Mouse (Mus musculus) cerebellum, adult 2 months (tissue): ENCODE measurements around the gene Smyd2. TPM values are rescaled to one million over a fixed set of nuclear protein-coding genes. Genes with fewer than 3 reads are reported as not detected.

Experiments used
- DNase-seq, 2 experiments: peaks; one replicate each; pipeline ENCODE4 v3.0.0; 2021
- H3K27ac ChIP-seq: fragments of 200-500 bp; 2 replicates; pipeline ENCODE4 v1.5.1; 2012; ENCODE audit warnings: low read length, control low read depth, inconsistent platforms; ENCODE audit not compliant: insufficient read depth
- H3K27me3 ChIP-seq: fragments of 200-500 bp; 2 replicates; pipeline ENCODE4 v1.6.1; 2012; ENCODE audit warnings: inconsistent platforms, mild to moderate bottlenecking, low read length, moderate library complexity; ENCODE audit not compliant: control insufficient read depth, insufficient read depth
- H3K4me1 ChIP-seq: fragments of 200-500 bp; 2 replicates; pipeline ENCODE4 v1.6.1; 2011; ENCODE audit warnings: low read length; ENCODE audit not compliant: control insufficient read depth, insufficient read depth
- H3K4me3 ChIP-seq: fragments of 200-500 bp; replicated peaks from 2 replicates; pipeline ENCODE3; 2011; ENCODE audit warnings: mild to moderate bottlenecking, low read depth, low read length, control low read depth; ENCODE audit not compliant: insufficient read depth
- CTCF ChIP-seq: fragments of 200-500 bp; IDR thresholded peaks from 2 replicates; pipeline ENCODE4 v1.5.1; 2011; ENCODE audit warnings: low read depth, mild to moderate bottlenecking, control low read depth, low read length, moderate library complexity, borderline replicate concordance; ENCODE audit not compliant: insufficient read depth
- POLR2A ChIP-seq: fragments of 200-500 bp; IDR thresholded peaks from 2 replicates; pipeline ENCODE4 v1.6.1; 2011; ENCODE audit warnings: low read length, control low read depth, borderline replicate concordance; ENCODE audit not compliant: insufficient read depth
- WGBS: fragments of 180-500 bp; shearing (Covaris S2); methylation state at CpG from one replicate; pipeline ENCODE4 v1.1.7; 2018; 5-methylcytosine and 5-hydroxymethylcytosine counted together
- polyA plus RNA-seq: library from polyadenylated mRNA; depleted of rRNA; stranded (reverse); fragments of >200 nt; gene quantifications from 2 replicates; pipeline ENCODE4 v1.2.3, GENCODE M21; 2012

Smyd2 gene
- polyA plus RNA-seq, 1 experiment: 131 TPM

- DNase-seq: no peak
- Histone ChIP-seq H3K4me3 (no peak overlapping the region), H3K4me1 (peaks cover 16% of the 10 kb centered on the region), H3K27me3 (no peaks in the 10 kb centered on the region), H3K27ac (no peak overlapping the region)
- WGBS: 84% methylated on average over 8 of the region's 8 CpGs
- no peak for TF ChIP-seq CTCF
- TF ChIP-seq POLR2A: no peak
Measured at GRCm38 (mm10) chr1:189876162-189876561, 46.0 kb downstream of the Smyd2 start.

- 71% methylated on average over 6 of the region's 6 CpGs for WGBS
- Histone ChIP-seq H3K4me3 (no peak overlapping the region), H3K27me3 (no peaks in the 10 kb centered on the region), H3K27ac (no peak overlapping the region), H3K4me1 (peaks cover 12% of the 10 kb centered on the region)
- TF ChIP-seq CTCF (no peak), POLR2A (no peak)
- DNase-seq: no peak
Measured at GRCm38 (mm10) chr1:189875439-189875861, 46.7 kb downstream of the Smyd2 start.

- H3K27ac ChIP-seq: no peak overlapping the region
- WGBS: 63% methylated on average over 8 of the region's 8 CpGs
- no peaks in the 10 kb centered on the region for H3K4me1 ChIP-seq
- no peak overlapping the region for H3K4me3 ChIP-seq
- H3K27me3 ChIP-seq: no peaks in the 10 kb centered on the region
- no peak for DNase-seq
- TF ChIP-seq POLR2A: no peak
- TF ChIP-seq CTCF: no peak
Measured at GRCm38 (mm10) chr1:189873591-189873990, 48.6 kb downstream of the Smyd2 start.

DNA sequence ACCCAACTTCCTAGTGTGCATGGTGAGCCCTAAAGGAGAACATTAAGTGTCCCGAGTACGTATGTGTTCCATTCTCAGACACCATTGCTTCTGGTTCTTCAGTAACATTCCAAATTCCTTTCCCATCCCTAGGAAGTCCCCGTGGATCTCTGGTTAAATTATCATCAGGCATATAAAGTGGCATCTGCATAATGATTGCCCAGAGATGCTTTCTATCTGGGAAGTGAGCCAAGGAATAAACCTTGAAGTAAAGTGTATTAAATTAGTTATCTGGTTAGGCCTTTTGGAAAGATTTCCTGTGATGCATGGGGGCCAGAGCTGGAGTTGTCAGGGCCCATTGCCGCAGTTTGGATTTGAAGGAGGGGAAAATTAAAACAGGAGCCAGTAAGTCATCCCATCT, 50.1 kb downstream of the Smyd2 start:
- Histone ChIP-seq H3K27ac (no peak overlapping the region), H3K4me1 (no peaks in the 10 kb centered on the region), H3K4me3 (no peak overlapping the region), H3K27me3 (no peaks in the 10 kb centered on the region)
- no peak for DNase-seq
- no peak for TF ChIP-seq POLR2A
- no peak for TF ChIP-seq CTCF
- WGBS: 58% methylated on average over 4 of the region's 4 CpGs

DNA sequence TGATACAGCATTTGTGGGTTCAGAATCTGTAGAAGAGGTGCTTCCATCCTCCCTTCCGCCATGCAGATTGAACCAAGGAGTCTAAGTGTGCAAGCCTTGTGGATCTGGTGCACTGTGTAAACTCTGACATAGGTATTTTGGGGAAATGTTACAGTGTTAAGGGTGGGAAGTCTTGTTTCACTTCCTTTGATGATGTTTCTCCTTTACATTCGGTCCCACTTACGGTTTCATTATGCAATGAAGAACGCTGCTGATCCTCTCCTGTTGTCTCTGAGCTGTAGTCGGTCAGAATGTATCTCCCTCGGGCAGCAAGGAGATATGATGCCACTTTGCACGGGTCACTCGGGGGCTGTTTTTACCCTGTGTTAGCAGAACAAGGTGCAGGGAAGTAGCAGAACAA, 50.5 kb downstream of the Smyd2 start:
- no peak for DNase-seq
- Histone ChIP-seq H3K27me3 (no peaks in the 10 kb centered on the region), H3K4me1 (no peaks in the 10 kb centered on the region), H3K4me3 (no peak overlapping the region), H3K27ac (no peak overlapping the region)
- no peak for TF ChIP-seq CTCF
- no peak for TF ChIP-seq POLR2A
- 89% methylated on average over 8 of the region's 8 CpGs for WGBS

DNA sequence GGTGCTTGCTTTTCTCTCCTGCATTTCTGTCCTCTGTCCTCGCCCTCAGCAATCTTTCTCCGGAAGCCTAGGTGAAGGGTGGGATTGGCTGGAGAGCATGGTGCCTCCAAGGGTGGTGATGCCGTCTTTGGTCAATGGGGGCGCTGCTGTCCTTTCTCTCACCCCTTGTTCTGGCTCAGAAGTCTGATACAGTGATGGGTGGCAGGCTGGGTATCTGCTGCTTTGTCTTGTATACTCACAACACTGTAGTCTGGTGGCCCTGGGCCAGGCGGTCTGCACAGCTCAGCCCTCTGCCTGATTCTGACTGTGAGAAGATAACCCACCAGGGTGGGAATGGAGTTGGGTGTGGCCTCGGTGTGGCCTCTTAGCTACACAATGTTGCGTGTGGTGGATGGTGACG, 51.6 kb downstream of the Smyd2 start:
- TF ChIP-seq CTCF: peak; percentile 28; the same call in 1 of the 2 replicates
- TF ChIP-seq POLR2A: no peak
- WGBS: 84% methylated on average over 8 of the region's 8 CpGs
- no peaks in the 10 kb centered on the region for H3K27me3 ChIP-seq

DNA sequence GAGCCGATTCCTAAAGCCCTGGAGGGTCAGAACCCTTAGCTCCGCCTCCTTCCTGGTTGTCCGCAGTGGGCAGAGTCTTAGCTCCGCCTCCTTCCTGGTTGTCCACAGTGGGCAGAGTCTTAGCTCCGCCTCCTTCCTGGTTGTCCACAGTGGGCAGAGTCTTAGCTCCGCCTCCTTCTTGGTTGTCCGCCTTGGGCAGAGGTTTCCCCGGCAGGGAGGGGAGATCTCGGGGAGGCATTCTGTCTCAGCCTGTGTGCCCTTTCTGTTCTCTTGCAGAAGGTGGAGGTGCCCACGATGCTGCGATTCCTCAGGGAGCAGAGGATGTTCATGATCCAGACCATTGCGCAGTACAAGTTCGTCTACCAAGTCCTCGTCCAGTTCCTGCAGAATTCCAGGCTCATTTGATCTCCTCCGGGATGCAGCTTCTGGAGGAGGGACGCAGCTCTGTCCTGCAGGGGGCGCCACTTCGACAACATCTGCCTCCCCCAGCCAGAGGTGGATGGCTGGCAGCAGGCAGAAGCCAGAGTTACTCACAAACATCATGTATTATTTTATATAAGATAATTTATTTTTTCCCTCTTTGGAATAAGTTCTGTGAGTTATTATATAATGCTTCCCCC, 52.4 kb downstream of the Smyd2 start:
- TF ChIP-seq CTCF: 0 out of 2 replicates have a peak, but pooled peaks have one; percentile 2
- TF ChIP-seq POLR2A: no peak
- 88% methylated on average over 18 of the region's 18 CpGs for WGBS

More for the DNA sequence above, 51.6 kb downstream of the Smyd2 start:
- no peaks in the 10 kb centered on the region for H3K4me1 ChIP-seq
- no peak overlapping the region for H3K27ac ChIP-seq
- H3K4me3 ChIP-seq: no peak overlapping the region
- DNase-seq: no peak

DNA sequence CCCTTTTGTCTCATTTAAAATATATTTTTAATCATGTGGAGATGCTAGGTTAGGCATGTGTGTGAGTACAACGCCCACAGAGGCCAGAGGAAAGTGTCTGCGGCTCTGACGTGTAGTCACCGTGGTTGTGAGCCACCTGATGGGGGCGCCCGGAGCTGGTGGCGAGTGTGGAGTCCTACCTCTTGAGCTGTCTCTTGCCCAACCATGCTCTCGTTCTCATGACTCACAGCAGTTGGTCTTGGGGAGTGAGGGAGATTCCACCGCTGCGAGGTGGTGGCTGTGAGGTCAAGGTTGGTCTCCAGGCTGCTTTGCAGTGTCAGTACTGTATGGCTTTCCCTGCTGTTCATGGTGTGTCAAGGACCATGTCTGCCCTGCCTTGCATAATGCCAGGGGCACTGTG, 54.1 kb downstream of the Smyd2 start:
- DNase-seq: no peak
- Histone ChIP-seq H3K4me3 (no peak overlapping the region), H3K27me3 (no peaks in the 10 kb centered on the region), H3K27ac (no peak overlapping the region), H3K4me1 (peaks cover 6% of the 10 kb centered on the region; the same call in 1 of the 2 replicates)
- TF ChIP-seq POLR2A (no peak), CTCF (no peak)
- WGBS: 86% methylated on average over 10 of the region's 10 CpGs

More for the DNA sequence above, 52.4 kb downstream of the Smyd2 start:
- H3K27me3 ChIP-seq: no peaks in the 10 kb centered on the region
- peaks cover 3% of the 10 kb centered on the region; the same call in 1 of the 2 replicates for H3K4me1 ChIP-seq
- DNase-seq: no peak
- no peak overlapping the region for H3K4me3 ChIP-seq
- no peak overlapping the region for H3K27ac ChIP-seq

- 65% methylated on average over 9 of the region's 9 CpGs for WGBS
- Histone ChIP-seq H3K27me3 (no peaks in the 10 kb centered on the region), H3K4me3 (no peak overlapping the region), H3K27ac (no peak overlapping the region), H3K4me1 (peaks cover 6% of the 10 kb centered on the region; the same call in 1 of the 2 replicates)
- DNase-seq: no peak
- TF ChIP-seq CTCF (no peak), POLR2A (no peak)
Measured at GRCm38 (mm10) chr1:189867497-189867896, 54.7 kb downstream of the Smyd2 start.
